Mouse (Mus musculus) embryonic facial prominence, embryonic 14.5 days (tissue): ENCODE results near the gene Usp47. TPM values are rescaled to one million over a fixed set of nuclear protein-coding genes. Genes with fewer than 3 reads are reported as not detected.

Experiments
- ATAC-seq: fragments of 200-750 bp; cut with Nextera tagmentation; 2 replicates; pipeline ENCODE4 v1.8.0; 2017; ENCODE audit warnings: low read depth, moderate number of reproducible peaks, moderate TSS enrichment
- DNase-seq: peaks from one replicate; pipeline ENCODE4 v3.0.0-alpha.2; 2015; ENCODE audit warnings: low spot score
- H3K27ac ChIP-seq: fragments of 300-500 bp; sonication (generic); replicated peaks from 2 replicates; pipeline ENCODE4 v1.5.1; 2014; ENCODE audit warnings: low read depth, mild to moderate bottlenecking, low read length, moderate library complexity
- H3K27me3 ChIP-seq: fragments of 300-500 bp; sonication (generic); replicated peaks from 2 replicates; pipeline ENCODE4 v1.6.1; 2014; ENCODE audit warnings: low read length; ENCODE audit not compliant: control insufficient read depth, insufficient read depth
- H3K36me3 ChIP-seq: fragments of 300-500 bp; sonication (generic); 2 replicates; pipeline ENCODE4 v1.6.1; 2014; ENCODE audit warnings: low read length, mixed read lengths; ENCODE audit not compliant: control insufficient read depth, insufficient read depth
- H3K4me1 ChIP-seq: fragments of 300-500 bp; sonication (generic); 2 replicates; pipeline ENCODE4 v1.6.1; 2014; ENCODE audit warnings: antibody characterized with exemption, low read length; ENCODE audit not compliant: control insufficient read depth, insufficient read depth
- H3K4me2 ChIP-seq: fragments of 300-500 bp; sonication (generic); 2 replicates; pipeline ENCODE4 v1.6.1; 2014; ENCODE audit warnings: low read depth, mild to moderate bottlenecking, low read length, moderate library complexity, mixed read lengths
- H3K4me3 ChIP-seq: fragments of 300-500 bp; sonication (generic); 2 replicates; pipeline ENCODE4 v1.5.1; 2014; ENCODE audit warnings: low read depth, mild to moderate bottlenecking, low read length
- H3K9ac ChIP-seq: fragments of 300-500 bp; sonication (generic); 2 replicates; pipeline ENCODE4 v1.6.1; 2014; ENCODE audit warnings: low read depth, mild to moderate bottlenecking, low read length, moderate library complexity, mixed read lengths
- H3K9me3 ChIP-seq: fragments of 300-500 bp; sonication (generic); 2 replicates; pipeline ENCODE4 v1.6.1; 2016; ENCODE audit warnings: low read length; ENCODE audit not compliant: control insufficient read depth
- WGBS: fragments of 180-500 bp; shearing (Covaris S2); extraction: QIAGEN DNeasy Blood & Tissue Kit; methylation state at CpG from one replicate; pipeline ENCODE4 v1.1.7; 2014; 5-methylcytosine and 5-hydroxymethylcytosine counted together
- polyA plus RNA-seq: library from polyadenylated mRNA; unstranded; fragments of >200 nt; fragmentation: Nextera tagmentation; extraction: Ambion mirVana; gene quantifications from 2 replicates; pipeline ENCODE4 v1.2.1, GENCODE M21; 2014

Gene Usp47
- polyA plus RNA-seq, 1 experiment from 2014 or later, result 86.7 TPM

GRCm38 (mm10) chr7:111999376-111999775, 23.9 kb upstream of the Usp47 start:
- Histone ChIP-seq H3K4me2 (no peak overlapping the region), H3K4me1 (no peaks in the 10 kb centered on the region), H3K27me3 (no peaks in the 10 kb centered on the region), H3K27ac (no peak overlapping the region), H3K9ac (no peak overlapping the region), H3K9me3 (no peaks in the 10 kb centered on the region), H3K36me3 (no peaks in the 10 kb centered on the region), H3K4me3 (no peak overlapping the region)
- DNase-seq (no peak), ATAC-seq (no peak)

GRCm38 (mm10) chr7:112000166-112000565, 23.1 kb upstream of the Usp47 start:
- no peak overlapping the region for H3K27ac ChIP-seq
- ATAC-seq (no peak), DNase-seq (no peak)
- no peaks in the 10 kb centered on the region for H3K9me3 ChIP-seq
- no peaks in the 10 kb centered on the region for H3K36me3 ChIP-seq
- no peak overlapping the region for H3K4me3 ChIP-seq
- H3K4me1 ChIP-seq, result no peaks in the 10 kb centered on the region
- H3K4me2 ChIP-seq, result no peak overlapping the region
- no peak overlapping the region for H3K9ac ChIP-seq
- WGBS, result 95% methylated on average over 1 of the region's 1 CpGs
- no peaks in the 10 kb centered on the region for H3K27me3 ChIP-seq

GRCm38 (mm10) chr7:112010511-112010910, 12.8 kb upstream of the Usp47 start:
- no peaks in the 10 kb centered on the region for H3K9me3 ChIP-seq
- H3K9ac ChIP-seq, result no peak overlapping the region
- no peaks in the 10 kb centered on the region for H3K4me1 ChIP-seq
- no peak overlapping the region for H3K27ac ChIP-seq
- H3K36me3 ChIP-seq, result no peaks in the 10 kb centered on the region
- no peaks in the 10 kb centered on the region for H3K27me3 ChIP-seq
- no peak overlapping the region for H3K4me2 ChIP-seq
- WGBS, result 80% methylated on average over 2 of the region's 2 CpGs
- DNase-seq, result no peak
- ATAC-seq, result no peak
- H3K4me3 ChIP-seq, result no peak overlapping the region

GRCm38 (mm10) chr7:112010976-112011375, 12.3 kb upstream of the Usp47 start:
- Histone ChIP-seq H3K4me1 (no peaks in the 10 kb centered on the region), H3K27me3 (no peaks in the 10 kb centered on the region), H3K9ac (no peak overlapping the region), H3K4me2 (no peak overlapping the region), H3K36me3 (no peaks in the 10 kb centered on the region), H3K4me3 (no peak overlapping the region), H3K27ac (no peak overlapping the region), H3K9me3 (no peaks in the 10 kb centered on the region)
- 59% methylated on average over 4 of the region's 4 CpGs for WGBS
- DNase-seq (no peak), ATAC-seq (no peak)

GRCm38 (mm10) chr7:112012102-112012501, 11.2 kb upstream of the Usp47 start:
- Histone ChIP-seq H3K9me3 (no peaks in the 10 kb centered on the region), H3K27me3 (no peaks in the 10 kb centered on the region), H3K4me3 (no peak overlapping the region), H3K9ac (no peak overlapping the region), H3K4me2 (no peak overlapping the region), H3K4me1 (no peaks in the 10 kb centered on the region), H3K27ac (no peak overlapping the region), H3K36me3 (no peaks in the 10 kb centered on the region)
- no peak for ATAC-seq
- WGBS, result 57% methylated on average over 5 of the region's 5 CpGs
- no peak for DNase-seq

- H3K4me2 ChIP-seq, result no peak overlapping the region
- H3K27ac ChIP-seq, result no peak overlapping the region
- H3K36me3 ChIP-seq, result no peaks in the 10 kb centered on the region
- ATAC-seq (no peak), DNase-seq (no peak)
- H3K4me1 ChIP-seq, result no peaks in the 10 kb centered on the region
- 79% methylated on average over 6 of the region's 6 CpGs for WGBS
- H3K9ac ChIP-seq, result no peak overlapping the region
- no peaks in the 10 kb centered on the region for H3K9me3 ChIP-seq
- no peaks in the 10 kb centered on the region for H3K27me3 ChIP-seq
- H3K4me3 ChIP-seq, result no peak overlapping the region
Observed at GRCm38 (mm10) chr7:112012621-112013177, 10.6 kb upstream of the Usp47 start.

GRCm38 (mm10) chr7:112014148-112014547, 9.2 kb upstream of the Usp47 start:
- WGBS, result 61% methylated on average over 2 of the region's 2 CpGs
- H3K4me2 ChIP-seq, result no peak overlapping the region
- H3K4me1 ChIP-seq, result no peaks in the 10 kb centered on the region
- H3K9me3 ChIP-seq, result no peaks in the 10 kb centered on the region
- ATAC-seq, result no peak
- no peak for DNase-seq
- H3K4me3 ChIP-seq, result no peak overlapping the region
- no peak overlapping the region for H3K27ac ChIP-seq
- H3K27me3 ChIP-seq, result no peaks in the 10 kb centered on the region
- H3K9ac ChIP-seq, result no peak overlapping the region
- no peaks in the 10 kb centered on the region for H3K36me3 ChIP-seq

- 14% methylated on average over 17 of the region's 17 CpGs for WGBS
- Histone ChIP-seq H3K4me2 (peak overlapping the region; percentile 81), H3K4me3 (peak overlapping the region; percentile 98), H3K36me3 (no peaks in the 10 kb centered on the region), H3K9ac (peak overlapping the region; percentile 99), H3K9me3 (no peaks in the 10 kb centered on the region), H3K27me3 (no peaks in the 10 kb centered on the region), H3K27ac (peak overlapping the region; percentile 98), H3K4me1 (peaks cover 24% of the 10 kb centered on the region)
- ATAC-seq, result peak; percentile 12; the same call in 1 of the 2 replicates
- no peak for DNase-seq
Observed at GRCm38 (mm10) chr7:112022506-112023149, 676 bp upstream of the Usp47 start.
